ENCODE assay signal across 8 mouse cellular contexts in genomic region chr19:45014981-45015402, GRCm38 (mm10). TPM values are rescaled to one million over a fixed set of nuclear protein-coding genes. Genes with fewer than 3 reads are reported as not detected.
DNase-seq lines count a peak whose midpoint lies in the region; ATAC-seq and TF ChIP-seq lines count a peak whose summit lies in the region.

No protein-coding gene starts in this region.

- H3K27me3 ChIP-seq in hindbrain, postnatal 0 days (ENCODE audit: insufficient read depth, low read length), result no peaks in the 10 kb centered on the region; the same call in 1 of the 2 replicates
- H3K27me3 ChIP-seq in liver, embryonic 13.5 days, result peaks cover 12% of the 10 kb centered on the region; the same call in 1 of the 2 replicates
- H3K27me3 ChIP-seq in neural tube, embryonic 11.5 days (ENCODE audit: control insufficient read depth, insufficient read depth, low read length), result no peaks in the 10 kb centered on the region

- no peak for TF ChIP-seq CTCF in hindbrain, postnatal 0 days (IDR thresholded peaks at IDR 0.05; ENCODE audit: low read depth)

- peaks cover 18% of the 10 kb centered on the region; the same call in 1 of the 2 replicates for H3K36me3 ChIP-seq in hindbrain, postnatal 0 days (ENCODE audit: insufficient read depth, low read length)
- peaks cover 25% of the 10 kb centered on the region for H3K36me3 ChIP-seq in liver, embryonic 13.5 days
- H3K36me3 ChIP-seq in neural tube, embryonic 11.5 days (ENCODE audit: control insufficient read depth, insufficient read depth, low read length), result peaks cover 2% of the 10 kb centered on the region; the same call in 1 of the 2 replicates

- H3K4me3 ChIP-seq in hindbrain, postnatal 0 days (ENCODE audit: low read length), result peak overlapping the region; percentile 69
- peak overlapping the region; percentile 66 for H3K4me3 ChIP-seq in liver, embryonic 13.5 days (replicated peaks)
- H3K4me3 ChIP-seq in neural tube, embryonic 11.5 days (ENCODE audit: low read depth, low read length), result peak overlapping the region; percentile 81

- no peaks in the 10 kb centered on the region for H3K9me3 ChIP-seq in hindbrain, postnatal 0 days (ENCODE audit: low read length)
- H3K9me3 ChIP-seq in liver, embryonic 13.5 days (replicated peaks), result no peaks in the 10 kb centered on the region
- H3K9me3 ChIP-seq in neural tube, embryonic 11.5 days (ENCODE audit: control insufficient read depth, low read length), result no peaks in the 10 kb centered on the region

- ATAC-seq in hindbrain, postnatal 0 days, result no peak
- peak; percentile 39 for ATAC-seq in liver, embryonic 13.5 days (ENCODE audit: low read depth)
- no peak for ATAC-seq in neural tube, embryonic 11.5 days (ENCODE audit: insufficient read depth, low FRiP score, low TSS enrichment)

- H3K4me1 ChIP-seq in hindbrain, postnatal 0 days (ENCODE audit: insufficient read depth, low read length), result peaks cover 31% of the 10 kb centered on the region
- H3K4me1 ChIP-seq in liver, embryonic 13.5 days (replicated peaks), result peaks cover 65% of the 10 kb centered on the region
- H3K4me1 ChIP-seq in neural tube, embryonic 11.5 days (ENCODE audit: control insufficient read depth, insufficient read depth, low read length), result peaks cover 22% of the 10 kb centered on the region

- peak overlapping the region; percentile 20; the same call in 1 of the 2 replicates for H3K27ac ChIP-seq in hindbrain, postnatal 0 days
- peak overlapping the region; percentile 82 for H3K27ac ChIP-seq in liver, embryonic 13.5 days
- H3K27ac ChIP-seq in neural tube, embryonic 11.5 days (ENCODE audit: low read depth, low read length), result peak overlapping the region; percentile 58

- H3K4me2 ChIP-seq in hindbrain, postnatal 0 days (ENCODE audit: low read depth, low read length), result peak overlapping the region; percentile 83
- peak overlapping the region; percentile 93 for H3K4me2 ChIP-seq in liver, embryonic 13.5 days
- peak overlapping the region; percentile 87 for H3K4me2 ChIP-seq in neural tube, embryonic 11.5 days (ENCODE audit: low read depth)

- 0% methylated on average over 23 of the region's 25 CpGs for WGBS in hindbrain, postnatal 0 days
- under 1% methylated on average over 25 of the region's 25 CpGs for WGBS in liver, embryonic 13.5 days (ENCODE audit: insufficient replicate concordance)
- 0% methylated on average over 21 of the region's 25 CpGs for WGBS in neural tube, embryonic 11.5 days

- peak overlapping the region; percentile 37; the same call in 1 of the 2 replicates for H3K9ac ChIP-seq in hindbrain, postnatal 0 days (replicated peaks; ENCODE audit: low read length)
- peak overlapping the region; percentile 71 for H3K9ac ChIP-seq in liver, embryonic 13.5 days
- peak overlapping the region; percentile 94 for H3K9ac ChIP-seq in neural tube, embryonic 11.5 days (ENCODE audit: low read length)

- peak; percentile 82 to 92 for DNase-seq in adrenal gland, adult (ENCODE audit: inconsistent age in 2 of 2, low spot score in 1 of 2)
- no peak for DNase-seq in adrenal gland, postnatal 4 days (ENCODE audit: low spot score in 2 of 2)
- peak; percentile 78 for DNase-seq in cerebellum, adult 9-10 months
- peak; percentile 71 to 81 for DNase-seq in gastrocnemius, adult 8-10 months (ENCODE audit: low spot score in 2 of 2)
- no peak for DNase-seq in hindbrain, postnatal 0 days (ENCODE audit: low spot score)
- no peak for DNase-seq in liver, embryonic 13.5 days
- peak; percentile 62 for DNase-seq in neural tube, embryonic 11.5 days (ENCODE audit: low spot score)
- DNase-seq in layer of hippocampus, postnatal 36 days, result no peak

RNA-seq across cellular contexts. Expression of gene Lzts2, which starts 0.8 kb away (rescaled TPM):
- 100 to 1,000 TPM; 107 to 119 TPM for total RNA-seq in adrenal gland, postnatal 4 days (2021)
- total RNA-seq in gastrocnemius, adult 8-10 months (2022), result 10 to 100 TPM; 17.9 to 25.9 (median 20.5) TPM
- total RNA-seq in hindbrain, postnatal 0 days (2014; rRNA removed), result 44.1 and 44.7 TPM in 2 replicates
- 16.4 and 17.0 TPM in 2 replicates for polyA plus RNA-seq in hindbrain, postnatal 0 days (2015; fragmentation: Nextera tagmentation; extraction: Ambion mirVana)
- 6.9 and 8.3 TPM in 2 replicates for polyA plus RNA-seq in liver, embryonic 13.5 days (2015; fragmentation: Nextera tagmentation; extraction: Ambion mirVana)
- 52.8 and 57.5 TPM in 2 replicates for polyA plus RNA-seq in neural tube, embryonic 11.5 days (2014; fragmentation: Nextera tagmentation; extraction: Ambion mirVana)
- total RNA-seq in layer of hippocampus, postnatal 36 days (2021), result 10 to 100 TPM; 25.6 to 30.8 TPM

RNA-seq across cellular contexts. Expression of gene Mrpl43, which starts 8.8 kb away (rescaled TPM):
- 10 to 100 TPM; 49.9 to 51.2 TPM for total RNA-seq in adrenal gland, postnatal 4 days (2021)
- 10 to 100 TPM; 30.2 to 36.4 (median 34.1) TPM for total RNA-seq in gastrocnemius, adult 8-10 months (2022)
- total RNA-seq in hindbrain, postnatal 0 days (2014; rRNA removed), result 97.1 and 98.4 TPM in 2 replicates
- 109 and 115 TPM in 2 replicates for polyA plus RNA-seq in hindbrain, postnatal 0 days (2015; fragmentation: Nextera tagmentation; extraction: Ambion mirVana)
- 40.2 and 42.4 TPM in 2 replicates for polyA plus RNA-seq in liver, embryonic 13.5 days (2015; fragmentation: Nextera tagmentation; extraction: Ambion mirVana)
- 65.3 and 80.6 TPM in 2 replicates for polyA plus RNA-seq in neural tube, embryonic 11.5 days (2014; fragmentation: Nextera tagmentation; extraction: Ambion mirVana)
- total RNA-seq in layer of hippocampus, postnatal 36 days (2021), result 10 to 100 TPM; 37.6 to 41.8 TPM

RNA-seq across cellular contexts. Expression of gene Twnk, which starts 9.5 kb away (rescaled TPM):
- total RNA-seq in adrenal gland, postnatal 4 days (2021), result 10 to 100 TPM; 30.5 to 33.0 TPM
- total RNA-seq in gastrocnemius, adult 8-10 months (2022), result 10 to 100 TPM; 18.9 to 39.5 (median 21.9) TPM
- total RNA-seq in hindbrain, postnatal 0 days (2014; rRNA removed), result 7.5 and 8.6 TPM in 2 replicates
- 8.2 and 8.5 TPM in 2 replicates for polyA plus RNA-seq in hindbrain, postnatal 0 days (2015; fragmentation: Nextera tagmentation; extraction: Ambion mirVana)
- 13.2 and 14.3 TPM in 2 replicates for polyA plus RNA-seq in liver, embryonic 13.5 days (2015; fragmentation: Nextera tagmentation; extraction: Ambion mirVana)
- polyA plus RNA-seq in neural tube, embryonic 11.5 days (2014; fragmentation: Nextera tagmentation; extraction: Ambion mirVana), result 16.0 and 16.5 TPM in 2 replicates
- 10 to 100 TPM; 15.8 to 16.5 TPM for total RNA-seq in layer of hippocampus, postnatal 36 days (2021)

RNA-seq across cellular contexts. Expression of gene Sema4g, which starts 26.1 kb away (rescaled TPM):
- 10 to 100 TPM; 15.5 to 26.5 TPM for total RNA-seq in adrenal gland, postnatal 4 days (2021)
- under 1 TPM; 0.13 to 0.41 (median 0.21) TPM for total RNA-seq in gastrocnemius, adult 8-10 months (2022)
- 66.9 and 81.0 TPM in 2 replicates for total RNA-seq in hindbrain, postnatal 0 days (2014; rRNA removed)
- polyA plus RNA-seq in hindbrain, postnatal 0 days (2015; fragmentation: Nextera tagmentation; extraction: Ambion mirVana), result 14.2 and 15.7 TPM in 2 replicates
- 2.2 and 2.5 TPM in 2 replicates for polyA plus RNA-seq in liver, embryonic 13.5 days (2015; fragmentation: Nextera tagmentation; extraction: Ambion mirVana)
- polyA plus RNA-seq in neural tube, embryonic 11.5 days (2014; fragmentation: Nextera tagmentation; extraction: Ambion mirVana), result 6.6 and 6.7 TPM in 2 replicates
- 10 to 100 TPM; 23.2 to 23.5 TPM for total RNA-seq in layer of hippocampus, postnatal 36 days (2021)

RNA-seq across cellular contexts. Expression of gene Pdzd7, which starts 30.5 kb away (rescaled TPM):
- under 1 TPM; 0.25 to 0.34 TPM for total RNA-seq in adrenal gland, postnatal 4 days (2021)
- 1 to 10 TPM; 2.9 to 5.4 (median 4.1) TPM for total RNA-seq in gastrocnemius, adult 8-10 months (2022)
- total RNA-seq in hindbrain, postnatal 0 days (2014; rRNA removed), result 4.8 and 7.7 TPM in 2 replicates
- 1.9 and 2.5 TPM in 2 replicates for polyA plus RNA-seq in hindbrain, postnatal 0 days (2015; fragmentation: Nextera tagmentation; extraction: Ambion mirVana)
- polyA plus RNA-seq in liver, embryonic 13.5 days (2015; fragmentation: Nextera tagmentation; extraction: Ambion mirVana), result not detected in 2 replicates
- polyA plus RNA-seq in neural tube, embryonic 11.5 days (2014; fragmentation: Nextera tagmentation; extraction: Ambion mirVana), result 0.57 and 0.81 TPM in 2 replicates
- 1 to 10 TPM; 2.2 to 3.4 TPM for total RNA-seq in layer of hippocampus, postnatal 36 days (2021)

Comparison
In these comparisons a context has a peak if more than half of its experiments do, and no peak if none do; other contexts are left out.
1. DNase-seq: peak in adrenal gland, adult (2 of 2), cerebellum, adult 9-10 months (single experiment), gastrocnemius, adult 8-10 months (2 of 2) and neural tube, embryonic 11.5 days (single experiment); none in adrenal gland, postnatal 4 days (0 of 2), hindbrain, postnatal 0 days (single experiment), liver, embryonic 13.5 days (single experiment) and layer of hippocampus, postnatal 36 days (0 of 2).
2. H3K27ac ChIP-seq: peak in every context shown above with its lines; median percentile 82 in liver, embryonic 13.5 days; 58 in neural tube, embryonic 11.5 days; 20 in hindbrain, postnatal 0 days.
3. H3K9ac ChIP-seq: peak in every context shown above with its lines; median percentile 94 in neural tube, embryonic 11.5 days; 71 in liver, embryonic 13.5 days; 37 in hindbrain, postnatal 0 days.
4. Peak in every context shown above with its lines, with median percentiles within 50 percentile points of each other: H3K4me2 ChIP-seq and H3K4me3 ChIP-seq.